Mouse (Mus musculus) mature B cell (primary cell): Measurements from ENCODE around the gene Olfr65.

Source experiments
- in situ Hi-C: fragments of 300-500 bp; cut with MboI; formaldehyde crosslinking; loops from 2 replicates; pipeline ENCODE4 v1.14.3; 2019

Olfr65 gene

GRCm38 (mm10) chr7:103903187-103903586, at the start of gene Olfr65:
TSS of gene Olfr65 (plus strand) at chr7:103903487.
- in situ Hi-C loops = no loop called here

GRCm38 (mm10) chr7:103854669-103855068, 48.6 kb upstream of the Olfr65 start:
- in situ Hi-C loops = no loop called here

- in situ Hi-C loops = no loop called here
Measured at GRCm38 (mm10) chr7:103859076-103859475, 44.2 kb upstream of the Olfr65 start.

- in situ Hi-C loops = loop anchor here (10.0 kb wide), 1 partner anchor 56 kb away; no protein-coding TSS in a partner anchor
Measured at GRCm38 (mm10) chr7:103860855-103861254, 42.4 kb upstream of the Olfr65 start.

GRCm38 (mm10) chr7:103861531-103861930, 41.8 kb upstream of the Olfr65 start:
- in situ Hi-C loops = loop anchor here (10.0 kb wide), 1 partner anchor 57 kb away; no protein-coding TSS in a partner anchor

GRCm38 (mm10) chr7:103865716-103866115, 37.6 kb upstream of the Olfr65 start:
- in situ Hi-C loops = loop anchor here (10.0 kb wide), 1 partner anchor 61 kb away; no protein-coding TSS in a partner anchor

- in situ Hi-C loops = no loop called here
Measured at GRCm38 (mm10) chr7:103870667-103871066, 32.6 kb upstream of the Olfr65 start.

- in situ Hi-C loops = no loop called here
Measured at GRCm38 (mm10) chr7:103873064-103873463, 30.2 kb upstream of the Olfr65 start.

GRCm38 (mm10) chr7:103874451-103874850, 28.8 kb upstream of the Olfr65 start:
- in situ Hi-C loops = no loop called here

- in situ Hi-C loops = no loop called here
Measured at GRCm38 (mm10) chr7:103877093-103877492, 26.2 kb upstream of the Olfr65 start.

GRCm38 (mm10) chr7:103886152-103886551, 17.1 kb upstream of the Olfr65 start, which contains the start of gene Olfr66:
TSS of gene Olfr66 (minus strand) at chr7:103886252.
- in situ Hi-C loops = no loop called here

GRCm38 (mm10) chr7:103894385-103894784, 8.9 kb upstream of the Olfr65 start, which contains the start of gene Olfr64:
TSS of gene Olfr64 (minus strand) at chr7:103894485.
- in situ Hi-C loops = no loop called here

- in situ Hi-C loops = no loop called here
Measured at GRCm38 (mm10) chr7:103910047-103910446, 6.8 kb downstream of the Olfr65 start.

GRCm38 (mm10) chr7:103912969-103913511, 9.8 kb downstream of the Olfr65 start:
- in situ Hi-C loops = no loop called here

- in situ Hi-C loops = no loop called here
Measured at GRCm38 (mm10) chr7:103915338-103915737, 12.1 kb downstream of the Olfr65 start.

GRCm38 (mm10) chr7:103928525-103928924, 25.2 kb downstream of the Olfr65 start, which contains the start of gene Olfr631:
TSS of gene Olfr631 (plus strand) at chr7:103928825.
- in situ Hi-C loops = no loop called here

- in situ Hi-C loops = no loop called here
Measured at GRCm38 (mm10) chr7:103934264-103934663, 31.0 kb downstream of the Olfr65 start, which contains the start of gene Olfr632. TSS of gene Olfr632 (plus strand) at chr7:103934347.

- in situ Hi-C loops = no loop called here
Measured at GRCm38 (mm10) chr7:103942730-103943129, 39.4 kb downstream of the Olfr65 start.

GRCm38 (mm10) chr7:103944137-103944536, 40.9 kb downstream of the Olfr65 start, which contains the start of gene Olfr633:
TSS of gene Olfr633 (plus strand) at chr7:103944437.
- in situ Hi-C loops = no loop called here
